ENCODE assay signal across 17 mouse cellular contexts in genomic region chr2:131052862-131053418, GRCm38 (mm10). TPM values are rescaled to one million over a fixed set of nuclear protein-coding genes. Genes with fewer than 3 reads are reported as not detected.
"Had no signal": no experiment of that assay in that cellular context is flagged by ENCODE, and none has a peak within 500 bp of the region (broad histone marks: within the 10 kb centered on the region; RNA-seq: fewer than 3 reads in every experiment).

No protein-coding gene starts in this region.

- DNase-seq: kidney, adult 11 months; kidney, postnatal 10 days; kidney, postnatal 4 days; left cerebral cortex, postnatal 4 days; liver, embryonic 13.5 days; lung, embryonic 14.5 days; lung, postnatal 10 days; midbrain, embryonic 14.5 days; right cerebral cortex, adult 18-20 months; spleen, adult 18-20 months; thymus, adult 2 months; thymus, postnatal 25 days had no signal

- H3K4me3 ChIP-seq: layer of hippocampus, adult 2 months; liver, embryonic 13.5 days; myocyte had no signal

- H3K27ac ChIP-seq: layer of hippocampus, adult 2 months; limb, embryonic 13.5 days; liver, embryonic 13.5 days; macrophage; neural tube, embryonic 15.5 days had no signal

- H3K36me3 ChIP-seq: limb, embryonic 13.5 days; liver, embryonic 13.5 days; neural tube, embryonic 15.5 days had no signal

RNA-seq across cellular contexts. Expression of gene Siglec1, which starts 33.6 kb away (rescaled TPM):
- polyA plus RNA-seq: myocyte had no signal
